Mouse (Mus musculus): ENCODE results near the gene Pik3ca.

Pik3ca gene

DNA sequence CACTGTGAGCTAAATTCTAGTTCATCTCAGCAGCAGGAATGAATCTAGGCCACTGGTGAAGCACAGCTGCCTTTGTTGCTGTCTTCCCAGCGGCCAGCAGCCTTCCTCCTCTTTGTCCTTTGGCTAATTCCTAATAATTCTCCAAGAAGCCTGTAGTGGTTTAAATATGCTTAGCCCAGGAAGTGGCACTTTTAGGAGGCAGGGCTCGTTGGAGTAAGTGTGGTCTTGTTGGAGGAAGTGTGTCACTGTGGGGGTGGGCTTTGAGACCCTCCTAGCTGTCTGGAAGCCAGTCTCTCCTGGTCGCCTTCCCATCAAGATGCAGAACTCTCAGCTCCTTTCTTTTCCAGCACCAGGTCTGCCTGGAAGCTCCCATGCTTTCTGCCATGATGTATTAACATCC, 108.4 kb downstream of the Pik3ca start:
- DNase-seq, result no peak

DNA sequence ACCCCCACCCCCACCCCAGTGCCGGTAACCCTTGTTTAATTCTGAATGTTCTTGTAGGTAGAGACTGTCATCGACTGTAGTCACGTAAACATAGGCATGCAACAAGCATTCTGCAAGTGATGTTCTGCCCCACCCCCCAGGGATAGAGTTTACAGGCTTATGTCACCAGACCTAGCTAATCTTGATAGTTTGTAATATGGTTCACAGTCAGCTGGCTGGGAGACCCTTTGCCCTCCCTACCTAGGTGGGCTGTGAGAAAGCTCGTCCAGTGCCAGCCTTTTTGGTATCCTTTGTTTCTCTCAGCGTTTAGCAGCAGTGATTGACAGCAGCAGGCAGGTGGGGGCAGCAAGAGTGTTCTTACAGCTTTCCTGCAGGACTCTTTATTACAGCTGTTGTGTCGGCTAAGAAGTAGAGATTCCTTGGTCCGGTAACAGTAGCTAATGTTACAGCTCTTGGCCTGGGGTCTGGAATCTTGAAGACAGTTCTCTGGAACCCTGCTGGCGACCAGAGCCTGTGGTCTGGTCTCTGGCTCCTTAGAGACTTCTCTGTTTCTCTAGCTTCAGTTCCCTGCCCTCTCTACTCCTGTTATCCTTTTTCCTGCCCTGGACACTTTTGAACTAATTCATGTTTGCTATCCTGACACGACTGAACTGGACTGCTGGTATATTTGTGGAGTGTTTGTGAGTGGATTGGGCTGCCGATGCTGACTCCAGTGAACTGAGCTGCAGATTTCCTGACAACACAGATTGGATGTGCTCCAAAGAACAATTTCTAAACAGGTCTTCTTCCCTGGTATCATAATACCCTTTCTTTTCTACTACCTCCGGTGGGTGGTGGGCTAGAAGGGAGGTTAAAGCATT, 109.1 kb downstream of the Pik3ca start:
- no peak for DNase-seq

DNA sequence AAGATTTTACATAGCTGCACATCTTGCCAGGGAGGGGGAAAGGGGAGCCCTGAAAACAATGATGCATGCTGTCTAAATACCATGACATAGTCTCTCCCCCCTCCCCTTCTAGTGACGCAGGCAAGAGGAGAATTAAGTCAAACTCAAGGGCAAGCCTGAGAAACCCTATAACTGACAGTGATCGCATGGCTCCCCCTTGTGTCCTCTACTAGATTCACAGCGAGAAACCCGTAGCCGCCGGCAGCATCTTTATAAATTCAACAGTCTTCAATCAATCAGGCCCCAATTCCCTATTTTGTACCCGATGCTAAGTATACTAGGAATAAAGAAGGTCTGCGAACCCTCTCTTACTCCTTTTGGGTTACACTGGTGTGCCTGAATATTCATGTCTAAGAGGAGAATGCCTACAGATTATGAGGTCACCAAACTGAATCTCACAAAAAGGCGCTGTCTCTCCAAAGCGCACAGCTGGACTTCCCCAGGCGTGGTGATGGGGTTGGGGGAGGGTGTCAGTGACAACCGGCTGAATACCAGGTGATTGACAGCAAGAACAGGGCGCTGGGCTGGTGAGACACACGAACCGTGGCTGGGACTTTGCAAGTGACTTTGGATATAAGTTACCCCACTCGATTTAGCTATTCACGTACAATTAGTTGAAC, 111.3 kb downstream of the Pik3ca start:
- DNase-seq, result peak; percentile 63

DNA sequence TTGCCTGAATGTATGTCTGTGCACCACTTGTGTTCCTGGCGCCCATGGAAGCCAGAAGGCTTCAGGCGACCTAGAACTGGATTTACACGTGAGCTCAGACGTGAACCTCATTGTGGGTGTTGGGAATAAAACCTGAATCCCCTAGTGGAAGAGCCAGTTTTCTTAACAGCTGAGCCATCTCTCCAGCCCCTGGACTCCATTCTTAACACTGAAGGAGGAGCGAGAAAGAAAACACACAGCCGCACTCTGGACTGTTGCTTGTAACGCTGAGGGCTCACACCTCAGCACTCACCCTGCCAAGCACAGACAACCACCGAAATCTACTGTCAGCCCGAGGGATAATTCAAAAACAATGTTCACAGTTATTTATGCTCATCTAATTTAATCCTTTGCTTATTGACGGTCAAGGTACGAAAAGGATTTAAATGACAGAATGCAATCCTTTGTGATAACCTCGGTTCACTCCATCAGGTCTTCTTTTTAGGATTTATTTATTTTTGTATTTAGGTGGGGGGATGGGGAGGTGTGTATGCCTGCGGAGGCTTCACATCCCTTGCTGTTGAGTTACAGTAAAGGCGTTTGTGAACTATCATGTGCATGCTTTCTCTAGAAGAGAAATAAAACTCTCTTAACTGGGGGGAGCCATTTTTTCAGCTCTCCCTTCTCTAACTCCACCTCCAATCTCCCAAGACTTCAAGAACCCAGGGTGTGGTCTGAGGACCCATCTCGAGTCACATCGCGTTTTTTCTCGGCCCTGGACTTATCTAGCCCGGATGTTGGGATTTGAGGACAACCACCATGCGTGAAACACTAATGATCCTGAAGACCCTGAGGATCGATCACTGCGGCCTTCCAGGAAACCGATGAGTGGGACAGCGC, 112.3 kb downstream of the Pik3ca start, which contains the start of gene Zfp639:
Gene Zfp639, plus strand, starts transcription at position 764 of the 879 bp plus-strand sequence.
- no peak for DNase-seq

DNA sequence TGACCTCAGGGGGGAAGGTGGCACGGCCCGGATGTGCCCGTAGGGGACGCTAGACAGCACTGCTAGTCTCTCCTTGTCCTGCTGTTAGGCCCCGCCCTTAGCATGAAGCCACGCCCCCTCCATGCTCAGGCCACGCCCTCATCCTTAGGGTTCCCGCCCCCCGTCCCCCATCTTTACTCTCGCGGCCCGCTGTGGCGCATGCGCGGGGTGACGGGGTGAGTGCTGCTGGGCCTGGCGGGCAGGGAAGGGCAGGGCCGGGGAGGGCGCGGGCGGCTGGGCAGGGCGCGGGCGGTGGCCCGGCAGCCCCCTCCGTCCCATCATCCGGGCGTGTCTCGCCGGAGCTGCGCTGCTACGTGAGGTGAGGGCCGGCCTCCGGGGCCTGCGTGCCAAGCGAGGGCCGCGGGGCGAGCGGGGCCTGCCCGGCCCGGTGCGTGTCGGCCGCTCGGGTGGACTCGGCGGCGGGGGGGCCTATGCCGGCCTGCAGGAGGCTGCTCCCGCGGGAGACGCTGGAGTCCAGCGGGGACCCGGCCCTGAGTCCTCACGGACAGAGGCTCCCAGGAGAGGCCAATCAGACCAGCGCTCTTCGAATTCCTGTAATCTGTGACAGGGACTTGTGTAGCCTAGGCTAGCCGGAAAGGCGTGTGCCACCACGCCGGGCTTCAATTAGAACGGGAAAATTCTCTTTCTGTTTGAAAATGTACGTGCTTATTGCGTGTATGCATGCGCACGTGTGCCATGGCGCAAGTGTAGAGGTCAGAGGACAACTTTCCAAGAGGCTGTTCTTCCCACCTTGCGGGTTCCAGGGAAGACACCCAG, 113.1 kb downstream of the Pik3ca start:
- peak; percentile 96 for DNase-seq

DNA sequence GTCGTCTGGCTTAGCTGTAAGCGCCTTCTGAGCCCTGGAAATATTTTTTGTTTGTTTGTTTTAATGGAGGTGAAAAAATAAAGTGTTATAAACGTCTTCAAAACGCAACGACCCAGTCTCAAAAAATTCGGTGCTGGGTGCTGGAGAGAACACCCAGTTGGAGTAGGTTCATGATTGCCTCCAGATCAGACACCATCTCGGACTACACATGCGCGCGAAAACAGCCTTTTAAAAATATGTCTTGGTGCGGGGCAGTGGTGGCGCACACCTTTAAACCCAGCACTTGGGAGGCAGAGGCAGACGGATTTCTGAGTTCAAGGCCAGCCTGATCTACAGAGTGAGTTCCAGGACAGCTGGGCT, 113.7 kb downstream of the Pik3ca start:
- DNase-seq, result no peak

DNA sequence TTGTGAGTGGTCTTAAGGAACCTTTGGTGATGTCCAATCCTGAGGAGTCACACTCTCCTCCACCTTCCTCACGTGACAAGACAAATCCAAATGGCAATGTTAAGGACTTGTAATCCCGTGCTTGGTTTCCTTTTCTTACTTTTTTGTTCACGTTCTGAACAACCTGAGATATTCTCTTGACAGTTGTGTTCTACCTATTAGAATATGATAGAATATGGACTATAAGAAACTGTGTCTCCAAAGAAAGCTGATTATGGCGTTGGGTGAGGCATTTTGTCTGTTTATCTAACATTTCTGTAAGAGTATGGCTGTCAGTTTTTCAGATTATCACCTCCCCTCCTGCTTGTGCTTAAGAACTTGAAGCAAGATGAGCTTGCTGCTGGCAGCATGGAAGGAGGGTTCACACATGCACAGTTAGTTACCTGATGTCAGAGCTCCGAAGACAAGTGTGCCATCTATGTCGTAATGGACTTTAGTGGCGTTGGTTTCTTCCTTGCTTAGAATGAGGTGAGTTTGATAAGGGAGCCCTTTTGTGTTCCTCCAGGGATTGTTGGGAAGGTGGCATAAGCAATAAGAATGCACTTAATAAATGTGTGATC, 115.3 kb downstream of the Pik3ca start:
- no peak for DNase-seq

DNA sequence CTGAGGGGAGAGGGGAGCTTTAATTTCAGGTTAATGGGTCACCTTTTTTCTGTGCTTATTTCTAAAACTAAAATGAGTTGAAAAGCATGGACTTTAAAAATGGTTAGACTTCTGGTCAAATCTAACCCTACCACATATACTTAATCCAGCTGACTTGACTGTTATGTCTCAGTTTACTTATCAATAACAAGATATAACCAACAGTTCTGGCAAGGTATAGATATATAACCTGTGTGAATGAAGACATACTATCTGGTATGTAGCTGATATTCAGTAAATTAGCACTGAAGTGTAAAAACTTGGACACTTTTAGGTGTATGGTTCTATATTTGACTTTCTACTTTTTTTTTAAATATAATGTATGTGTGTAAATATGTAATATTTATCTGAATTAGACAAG, 116.1 kb downstream of the Pik3ca start:
- DNase-seq, result no peak

All from kidney, adult 11 months (tissue).